Mouse (Mus musculus): ENCODE measurements around the gene Ccnj.

Gene Ccnj

DNA sequence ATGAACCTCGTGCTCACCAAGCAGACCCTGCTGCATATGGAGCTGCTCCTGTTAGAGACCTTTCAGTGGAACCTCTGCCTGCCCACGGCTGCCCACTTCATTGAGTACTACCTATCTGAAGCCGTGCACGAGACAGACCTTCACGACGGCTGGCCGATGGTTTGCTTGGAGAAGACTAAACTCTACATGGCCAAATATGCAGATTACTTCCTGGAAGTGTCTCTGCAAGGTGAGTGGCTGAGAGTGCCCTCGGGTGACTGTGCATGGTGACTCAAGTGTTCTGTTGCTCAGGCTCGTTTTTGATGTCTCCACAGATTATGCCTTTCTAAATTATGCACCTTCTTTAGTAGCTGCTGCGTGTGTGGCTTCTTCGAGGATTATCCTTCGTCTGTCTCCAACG lies 13.7 kb downstream of the Ccnj start:
- no peak for DNase-seq

DNA sequence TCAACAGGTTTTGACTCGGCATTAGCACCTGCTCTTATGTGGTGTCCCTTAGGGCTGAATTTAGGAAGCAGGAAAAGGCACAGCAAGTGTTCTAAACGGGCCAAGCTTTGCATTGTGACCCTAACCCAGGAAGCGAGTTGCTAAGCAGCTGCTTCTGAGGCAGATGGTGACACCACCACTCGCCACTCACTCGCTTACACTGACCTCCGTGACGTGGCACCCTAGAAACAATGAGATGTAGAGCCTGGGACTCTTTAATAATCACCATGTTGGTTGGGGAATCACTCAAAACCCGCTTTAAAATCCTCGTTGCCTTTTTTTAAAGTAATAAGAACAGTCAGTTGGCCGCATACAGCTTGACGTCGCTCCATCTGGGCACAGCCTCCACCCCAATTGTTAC lies 18.3 kb downstream of the Ccnj start:
- no peak for DNase-seq

DNA sequence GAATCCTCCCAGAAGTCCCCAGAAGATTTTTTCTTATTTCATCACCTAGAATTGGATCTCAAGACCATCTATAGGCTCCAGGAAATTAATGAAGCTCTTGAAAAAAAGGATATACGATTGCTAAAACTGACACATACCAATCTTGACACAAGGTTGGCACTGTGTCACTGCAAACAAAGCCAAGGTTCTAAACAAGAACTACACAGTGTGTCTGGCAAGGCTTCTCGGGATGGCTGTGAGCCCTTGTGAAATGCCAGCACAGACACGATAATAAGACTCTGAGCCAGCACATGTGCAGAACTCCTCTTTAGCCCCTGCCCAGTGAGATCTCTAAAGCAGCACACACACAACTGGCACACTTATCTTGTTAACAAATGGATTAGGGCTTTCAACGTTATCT lies 28.5 kb downstream of the Ccnj start:
- no peak for DNase-seq

DNA sequence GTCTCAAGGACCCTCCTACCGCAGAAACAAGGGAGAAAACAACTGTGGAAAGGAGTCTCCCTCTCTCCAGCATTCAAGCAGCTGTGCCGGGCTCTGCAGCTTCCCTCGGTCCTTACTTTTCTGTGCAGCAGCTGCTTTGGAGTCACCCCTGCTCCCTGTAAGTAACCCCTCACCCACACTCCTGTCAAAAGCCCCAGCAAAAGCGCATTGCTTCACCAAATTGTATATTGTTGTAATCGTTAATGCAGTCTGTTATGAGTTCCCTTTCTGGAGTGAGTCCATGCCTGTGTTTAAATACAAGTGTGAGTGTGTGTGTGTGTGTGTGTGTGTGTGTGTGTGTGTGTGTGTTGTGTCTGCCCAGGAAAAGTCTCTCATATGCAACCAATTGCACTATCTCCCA lies 37.2 kb downstream of the Ccnj start:
- no peak for DNase-seq

DNA sequence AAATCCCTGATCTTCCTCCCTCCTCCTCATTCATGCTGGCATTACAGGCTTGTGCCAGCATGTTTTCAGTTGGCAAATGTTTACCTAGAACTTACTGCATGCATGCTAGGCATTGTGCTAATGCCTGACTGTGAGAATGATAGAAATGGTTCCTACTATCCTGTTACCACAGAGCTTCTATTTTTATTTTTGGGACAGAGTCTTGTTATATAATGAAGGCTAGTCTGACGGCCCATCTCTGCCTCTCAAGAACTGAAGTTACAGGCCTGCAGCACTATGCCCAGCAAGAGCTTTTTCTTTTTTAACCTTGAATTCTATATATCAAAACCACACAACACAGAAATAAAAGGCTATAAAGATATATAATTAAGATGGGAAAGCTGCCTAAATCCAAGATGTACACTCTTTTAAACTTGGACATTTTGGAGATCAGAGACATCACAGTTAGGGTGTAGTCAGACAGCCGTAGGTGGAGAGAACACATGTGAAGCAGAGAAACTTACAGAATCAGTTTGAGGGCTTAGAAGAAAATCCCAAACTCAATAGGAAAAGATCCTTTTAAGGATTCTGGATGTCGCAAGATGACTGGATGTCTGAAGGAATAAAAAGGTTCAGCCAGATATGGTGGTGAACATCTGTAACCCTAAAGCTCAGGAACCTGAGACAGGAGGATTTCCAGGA lies 38.5 kb downstream of the Ccnj start:
- DNase-seq: no peak

DNA sequence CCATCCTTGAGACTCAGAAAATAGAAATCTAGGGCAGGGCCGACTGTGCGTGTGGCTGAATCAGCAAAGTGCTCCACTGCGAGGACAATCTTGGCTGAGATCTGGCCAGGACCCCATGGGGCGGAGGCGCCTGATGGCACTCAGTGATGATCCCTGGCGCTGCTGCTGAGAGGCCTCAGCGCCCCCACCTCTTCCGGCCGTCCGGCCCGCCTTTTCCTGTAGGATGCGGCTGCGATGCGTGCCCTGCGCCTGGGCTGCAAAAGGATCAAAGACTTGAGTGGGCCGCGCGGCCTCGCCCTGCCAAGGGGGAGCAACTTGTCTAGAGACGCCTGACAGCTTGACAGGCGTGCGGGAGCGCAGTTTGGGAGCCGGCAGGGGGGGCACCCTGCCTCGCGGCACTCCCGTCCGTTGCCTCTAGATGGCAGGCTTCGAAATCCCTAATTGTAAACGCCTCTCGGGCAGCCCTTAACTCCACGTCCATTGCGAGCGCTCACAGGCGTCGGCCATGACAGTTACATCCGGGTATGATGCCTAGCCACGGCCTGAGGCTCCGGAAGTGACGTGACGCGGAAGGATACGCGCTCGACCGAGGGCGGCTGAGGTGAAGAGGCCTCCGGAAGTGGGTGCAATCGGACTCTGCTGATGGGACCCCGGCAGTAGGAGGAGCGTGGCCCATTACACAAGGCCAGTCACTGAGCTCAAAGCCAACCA lies 42.0 kb downstream of the Ccnj start:
- DNase-seq: peak; percentile 78 to 79

DNA sequence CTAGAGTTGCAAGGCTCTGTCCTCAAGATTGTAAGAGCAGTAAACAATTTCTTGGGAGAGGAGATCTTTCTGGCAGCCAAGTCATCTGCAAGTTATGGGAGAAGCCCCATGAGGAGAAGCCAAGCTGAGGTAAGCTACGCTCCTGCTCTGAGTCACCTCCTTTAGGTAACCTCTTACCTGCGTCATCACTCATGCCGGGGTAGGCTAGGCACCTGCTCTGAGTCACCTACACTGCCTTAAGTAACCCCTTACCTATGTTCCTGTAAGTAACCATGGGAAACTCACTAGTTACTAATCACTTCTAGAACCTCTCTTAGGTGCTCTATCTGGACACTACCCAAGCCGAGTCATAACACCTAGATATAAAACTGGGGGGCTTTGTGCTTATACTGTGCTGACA lies 50.6 kb downstream of the Ccnj start:
- no peak for DNase-seq

DNA sequence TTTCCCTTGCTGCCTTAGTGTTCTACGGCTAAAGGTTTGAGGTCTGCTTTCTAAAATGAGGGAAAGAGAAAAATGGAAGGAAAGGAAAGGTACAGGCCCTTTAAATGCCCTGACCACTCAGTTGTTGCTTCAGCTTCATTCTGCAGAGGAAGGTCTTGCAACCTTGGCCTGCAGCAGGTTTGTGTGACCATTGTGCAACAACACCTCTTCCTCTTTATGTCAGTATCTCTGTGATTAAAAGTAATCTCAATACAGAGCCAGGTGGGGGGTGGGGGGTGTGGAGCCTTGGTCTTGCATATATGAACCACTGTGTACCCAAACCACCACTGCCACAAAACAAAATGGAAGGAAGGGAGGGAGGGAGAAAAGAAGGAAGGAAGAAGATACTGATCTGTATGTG lies 57.8 kb downstream of the Ccnj start:
- no peak for DNase-seq

DNA sequence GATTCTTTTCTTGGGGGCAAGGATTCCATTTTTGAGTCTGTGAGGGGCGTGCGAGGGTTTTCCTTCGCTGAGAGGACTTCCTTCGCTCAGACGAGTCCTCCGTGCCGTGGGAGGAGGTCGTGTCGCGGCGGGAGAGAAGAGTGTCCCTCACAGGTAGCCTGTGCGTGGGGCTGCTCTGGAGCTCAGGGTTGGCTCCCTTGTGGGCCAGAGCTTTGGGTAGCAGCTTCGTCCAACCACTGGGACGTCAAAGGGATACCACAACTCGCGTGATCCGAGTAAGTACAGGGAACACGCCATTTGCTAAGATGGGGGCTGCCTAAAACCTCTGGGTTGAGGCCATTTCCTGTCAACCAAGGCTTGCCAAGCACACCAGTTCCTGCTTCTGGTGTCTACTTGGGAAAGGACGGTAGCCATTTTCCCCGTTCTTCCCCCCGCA lies 63.0 kb downstream of the Ccnj start:
- DNase-seq: no peak

DNA sequence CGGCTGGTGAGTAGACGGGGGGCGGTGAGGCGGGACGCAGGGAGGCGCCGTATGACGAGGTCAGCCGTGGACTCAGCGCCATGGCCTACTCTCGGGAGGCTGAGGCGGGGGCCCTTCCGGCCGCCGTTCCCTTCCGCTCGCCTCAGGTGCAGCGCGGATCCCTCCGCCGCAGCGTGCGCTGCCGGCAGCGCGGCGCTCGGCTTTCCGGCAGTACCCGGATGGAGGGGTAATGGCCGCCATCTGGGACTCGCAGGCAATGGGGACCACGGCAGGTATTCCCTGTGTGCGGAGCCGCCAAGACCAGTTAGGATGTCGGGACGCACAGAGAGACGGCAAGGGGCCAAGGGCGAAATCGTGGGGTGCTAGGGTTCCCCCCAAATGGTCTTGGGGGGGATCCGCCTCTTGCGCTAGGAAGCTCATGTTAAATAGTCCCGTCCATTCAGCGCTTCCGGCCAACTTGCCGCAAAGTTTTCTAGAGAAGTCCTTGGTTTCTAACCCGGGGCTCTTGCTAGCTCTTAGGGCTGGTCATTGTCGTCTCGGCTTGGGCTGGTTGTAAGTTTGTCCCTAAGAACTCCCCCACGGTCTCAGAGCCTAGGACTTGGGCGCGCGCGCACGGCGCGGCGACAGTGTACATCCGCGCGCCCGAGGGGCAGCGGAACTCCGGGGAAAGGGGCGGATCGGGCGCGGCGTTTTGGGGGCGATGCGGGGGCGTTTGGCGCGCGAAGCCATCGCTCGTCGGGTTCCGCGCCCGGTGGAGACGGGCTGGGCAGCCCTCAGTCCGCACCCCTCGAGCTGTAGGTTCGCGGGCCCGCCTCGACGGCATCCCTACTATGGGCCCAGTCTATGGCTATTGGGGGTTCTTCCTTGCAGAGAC lies 63.7 kb downstream of the Ccnj start, which contains the start of gene Zfp518a:
Gene Zfp518a, plus strand, starts transcription at position 187 of the 874 bp plus-strand sequence.
- peak; percentile 74 to 83 for DNase-seq

DNA sequence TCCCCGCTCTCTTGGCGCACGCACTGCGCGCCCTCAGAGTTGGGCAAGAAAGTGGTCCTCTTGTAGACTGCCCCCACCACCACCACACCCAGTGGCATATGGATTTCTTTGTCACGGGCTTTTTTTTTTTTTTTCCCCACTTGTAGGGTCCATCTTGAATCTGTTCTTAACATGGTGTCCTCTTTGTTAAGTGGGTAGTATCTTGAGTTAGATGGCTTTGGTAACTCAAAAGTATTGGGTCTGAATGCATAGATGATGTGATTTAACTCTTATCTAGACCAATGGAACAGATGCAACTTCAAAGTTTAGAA lies 64.3 kb downstream of the Ccnj start:
- no peak for DNase-seq
